ENCODE assay signal across 19 mouse cellular contexts in the genomic region with DNA sequence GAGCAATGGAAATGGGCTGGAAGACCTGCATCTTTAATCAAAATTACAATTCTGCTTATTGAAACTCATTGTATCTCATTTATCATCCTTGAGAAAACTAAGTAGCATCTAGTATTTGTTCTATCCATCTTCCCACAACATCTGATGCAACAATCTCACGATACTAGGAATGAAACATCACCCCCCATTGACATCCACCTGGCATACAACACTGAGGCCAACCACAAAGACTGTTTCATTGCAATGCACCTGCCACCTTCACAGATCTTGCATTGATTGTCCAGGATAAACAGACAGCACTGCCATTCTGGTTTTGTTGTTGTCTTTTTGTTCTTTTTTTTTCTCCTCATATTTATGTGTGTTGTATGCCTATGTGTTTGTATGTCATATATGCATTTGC.
DNase-seq lines count a peak whose midpoint lies in the region; ATAC-seq lines count a peak whose summit lies in the region.
"Had no signal": no experiment of that assay in that cellular context is flagged by ENCODE, and none has a peak within 500 bp of the region (broad histone marks: within the 10 kb centered on the region; RNA-seq: fewer than 3 reads in every experiment).

No protein-coding gene starts in this region.

- WGBS in kidney, embryonic 16.5 days: 80% methylated on average over 1 of the region's 1 CpGs

- H3K36me3 ChIP-seq in kidney, embryonic 16.5 days (ENCODE audit: insufficient read depth, low read length): no peaks in the 10 kb centered on the region
- H3K36me3 ChIP-seq: embryonic facial prominence, embryonic 10.5 days; heart, embryonic 15.5 days; intestine, embryonic 15.5 days had no signal

- no peak overlapping the region for H3K4me3 ChIP-seq in kidney, embryonic 16.5 days (ENCODE audit: low read length)
- H3K4me3 ChIP-seq: embryonic facial prominence, embryonic 10.5 days; forebrain, embryonic 13.5 days; heart, adult 2 months; heart, embryonic 15.5 days; intestine, embryonic 15.5 days had no signal

- no peaks in the 10 kb centered on the region for H3K27me3 ChIP-seq in kidney, embryonic 16.5 days (ENCODE audit: insufficient read depth, low read length)
- H3K27me3 ChIP-seq: forebrain, embryonic 13.5 days; heart, embryonic 15.5 days; intestine, embryonic 15.5 days had no signal

- no peak for ATAC-seq in kidney, embryonic 16.5 days (ENCODE audit: low FRiP score, low TSS enrichment)
- ATAC-seq: forebrain, embryonic 13.5 days; forebrain, postnatal 0 days; intestine, embryonic 15.5 days had no signal

- H3K4me2 ChIP-seq in kidney, embryonic 16.5 days (replicated peaks; ENCODE audit: low read depth, low read length): no peak overlapping the region
- H3K4me2 ChIP-seq: forebrain, embryonic 13.5 days; heart, embryonic 11.5 days; heart, embryonic 15.5 days; hindbrain, embryonic 14.5 days; intestine, embryonic 15.5 days had no signal

- H3K9me3 ChIP-seq in kidney, embryonic 16.5 days (ENCODE audit: low read length): no peaks in the 10 kb centered on the region
- H3K9me3 ChIP-seq: embryonic facial prominence, embryonic 10.5 days; forebrain, embryonic 13.5 days; heart, embryonic 15.5 days; intestine, embryonic 15.5 days had no signal

- DNase-seq in cerebellum, adult 11-12 months: peak; percentile 49
- DNase-seq in cerebellum, adult 8-10 months: peak; percentile 33
- DNase-seq in cerebellum, postnatal 14 days: peak; percentile 47 to 57
- no peak for DNase-seq in embryo, embryonic 11 days
- no peak for DNase-seq in adrenal gland, postnatal 25 days
- DNase-seq: adrenal gland, adult 2 months; adrenal gland, postnatal 36 days; forebrain, postnatal 0 days; gastrocnemius, postnatal 14 days; heart, adult 2 months; heart, postnatal 14 days; kidney, adult 18-20 months had no signal

- no peaks in the 10 kb centered on the region for H3K4me1 ChIP-seq in kidney, embryonic 16.5 days (ENCODE audit: insufficient read depth, low read length)
- H3K4me1 ChIP-seq: embryonic facial prominence, embryonic 10.5 days; forebrain, embryonic 13.5 days; heart, embryonic 15.5 days; intestine, embryonic 15.5 days had no signal

- H3K9ac ChIP-seq in kidney, embryonic 16.5 days (replicated peaks; ENCODE audit: low read length): no peak overlapping the region
- H3K9ac ChIP-seq: forebrain, embryonic 13.5 days; forebrain, postnatal 0 days; heart, embryonic 15.5 days; hindbrain, embryonic 14.5 days; intestine, embryonic 15.5 days had no signal

- no peak overlapping the region for H3K27ac ChIP-seq in kidney, embryonic 16.5 days (ENCODE audit: low read length)
- H3K27ac ChIP-seq: embryonic facial prominence, embryonic 10.5 days; forebrain, embryonic 13.5 days; heart, adult 2 months; heart, embryonic 15.5 days; hindbrain, embryonic 14.5 days; intestine, embryonic 15.5 days had no signal

Comparison
In these comparisons a context has a peak if more than half of its experiments do, and no peak if none do; other contexts are left out.
1. DNase-seq: peak in cerebellum, adult 11-12 months (single experiment), cerebellum, adult 8-10 months (single experiment) and cerebellum, postnatal 14 days (2 of 2); none in embryo, embryonic 11 days (single experiment) and adrenal gland, postnatal 25 days (single experiment).